In genomic region chr8:77370308-77370707, GRCm38 (mm10) we compare ENCODE assay signal across 9 mouse cellular contexts.
DNase-seq lines count a peak whose midpoint lies in the region; ATAC-seq lines count a peak whose summit lies in the region.
"Had no signal": no experiment of that assay in that cellular context is flagged by ENCODE, and none has a peak within 500 bp of the region (broad histone marks: within the 10 kb centered on the region; RNA-seq: fewer than 3 reads in every experiment).

No protein-coding gene starts in this region.

- no peak for ATAC-seq in embryonic facial prominence, embryonic 12.5 days (ENCODE audit: insufficient number of reproducible peaks, insufficient read depth, low FRiP score, low TSS enrichment)
- no peak for ATAC-seq in lung, embryonic 15.5 days (ENCODE audit: borderline replicate concordance, extremely low read depth, low FRiP score, low TSS enrichment)
- ATAC-seq in intestine, embryonic 16.5 days: no peak

- DNase-seq in embryonic facial prominence, embryonic 10.5 days (ENCODE audit: low spot score): no peak
- DNase-seq in lung, postnatal 4 days: no peak
- peak; percentile 45 for DNase-seq in adrenal gland, postnatal 25 days
- DNase-seq in kidney, postnatal 14 days: peak; percentile 52
- no peak for DNase-seq in frontal cortex, adult 2 months (ENCODE audit: extremely low spot score in 1 of 2, low spot score in 1 of 2)

- H3K27ac ChIP-seq in embryonic facial prominence, embryonic 12.5 days: no peak overlapping the region
- H3K27ac ChIP-seq in embryonic facial prominence, embryonic 10.5 days (replicated peaks): no peak overlapping the region
- peak overlapping the region; percentile 12; the same call in 1 of the 2 replicates for H3K27ac ChIP-seq in lung, embryonic 15.5 days
- H3K27ac ChIP-seq in intestine, embryonic 16.5 days (ENCODE audit: low read length): no peak overlapping the region
- H3K27ac ChIP-seq: stomach, embryonic 15.5 days had no signal

- H3K4me2 ChIP-seq in embryonic facial prominence, embryonic 12.5 days (replicated peaks): no peak overlapping the region
- H3K4me2 ChIP-seq in lung, embryonic 15.5 days: no peak overlapping the region
- H3K4me2 ChIP-seq in intestine, embryonic 16.5 days (ENCODE audit: low read depth, low read length): no peak overlapping the region
- H3K4me2 ChIP-seq: stomach, embryonic 15.5 days had no signal

- H3K36me3 ChIP-seq in embryonic facial prominence, embryonic 12.5 days: peaks cover 10% of the 10 kb centered on the region; the same call in 1 of the 2 replicates
- peaks cover 15% of the 10 kb centered on the region for H3K36me3 ChIP-seq in embryonic facial prominence, embryonic 10.5 days (replicated peaks)
- 0 out of 2 replicates have a peak, but pooled peaks cover 5% of the 10 kb centered on the region for H3K36me3 ChIP-seq in lung, embryonic 15.5 days
- no peaks in the 10 kb centered on the region for H3K36me3 ChIP-seq in intestine, embryonic 16.5 days (ENCODE audit: control insufficient read depth, insufficient read depth, low read length)

- no peak overlapping the region for H3K4me3 ChIP-seq in embryonic facial prominence, embryonic 12.5 days
- H3K4me3 ChIP-seq in embryonic facial prominence, embryonic 10.5 days: no peak overlapping the region
- no peak overlapping the region for H3K4me3 ChIP-seq in lung, embryonic 15.5 days
- H3K4me3 ChIP-seq in intestine, embryonic 16.5 days (ENCODE audit: low read length): no peak overlapping the region
- H3K4me3 ChIP-seq: stomach, embryonic 15.5 days had no signal

- no peaks in the 10 kb centered on the region for H3K9me3 ChIP-seq in embryonic facial prominence, embryonic 12.5 days
- no peaks in the 10 kb centered on the region for H3K9me3 ChIP-seq in embryonic facial prominence, embryonic 10.5 days
- H3K9me3 ChIP-seq in lung, embryonic 15.5 days: no peaks in the 10 kb centered on the region
- H3K9me3 ChIP-seq in intestine, embryonic 16.5 days (ENCODE audit: control insufficient read depth, low read length): no peaks in the 10 kb centered on the region
- H3K9me3 ChIP-seq: stomach, embryonic 15.5 days had no signal

- H3K27me3 ChIP-seq in embryonic facial prominence, embryonic 12.5 days: no peaks in the 10 kb centered on the region
- no peaks in the 10 kb centered on the region for H3K27me3 ChIP-seq in embryonic facial prominence, embryonic 10.5 days (replicated peaks; ENCODE audit: low read depth, poor library complexity, severe bottlenecking)
- H3K27me3 ChIP-seq in lung, embryonic 15.5 days: no peaks in the 10 kb centered on the region
- H3K27me3 ChIP-seq in intestine, embryonic 16.5 days (replicated peaks; ENCODE audit: control insufficient read depth, insufficient read depth, low read length): no peaks in the 10 kb centered on the region
- H3K27me3 ChIP-seq: stomach, embryonic 15.5 days had no signal

- 0 out of 2 replicates have a peak overlapping the region, but pooled peaks have one; percentile 15 for H3K9ac ChIP-seq in embryonic facial prominence, embryonic 12.5 days
- no peak overlapping the region for H3K9ac ChIP-seq in lung, embryonic 15.5 days
- H3K9ac ChIP-seq in intestine, embryonic 16.5 days (ENCODE audit: low read depth, low read length): no peak overlapping the region
- H3K9ac ChIP-seq: stomach, embryonic 15.5 days had no signal

- WGBS in embryonic facial prominence, embryonic 12.5 days: 44% methylated on average over 2 of the region's 2 CpGs
- 81% methylated on average over 2 of the region's 2 CpGs for WGBS in embryonic facial prominence, embryonic 10.5 days
- 14% methylated on average over 2 of the region's 2 CpGs for WGBS in lung, embryonic 15.5 days
- WGBS in intestine, embryonic 16.5 days: 29% methylated on average over 2 of the region's 2 CpGs

- peaks cover 7% of the 10 kb centered on the region; the same call in 1 of the 2 replicates for H3K4me1 ChIP-seq in embryonic facial prominence, embryonic 12.5 days
- H3K4me1 ChIP-seq in embryonic facial prominence, embryonic 10.5 days: no peaks in the 10 kb centered on the region
- H3K4me1 ChIP-seq in lung, embryonic 15.5 days: 0 out of 2 replicates have a peak, but pooled peaks cover 5% of the 10 kb centered on the region
- no peaks in the 10 kb centered on the region for H3K4me1 ChIP-seq in intestine, embryonic 16.5 days (ENCODE audit: control insufficient read depth, insufficient read depth, low read length)
- H3K4me1 ChIP-seq: stomach, embryonic 15.5 days had no signal

Comparison
In these comparisons a context has a peak if more than half of its experiments do, and no peak if none do; other contexts are left out.
1. DNase-seq: peak in adrenal gland, postnatal 25 days (single experiment) and kidney, postnatal 14 days (single experiment); none in embryonic facial prominence, embryonic 10.5 days (single experiment), lung, postnatal 4 days (0 of 2) and frontal cortex, adult 2 months (0 of 2).